14 mouse cellular contexts compared by ENCODE assay signal in the genomic region with DNA sequence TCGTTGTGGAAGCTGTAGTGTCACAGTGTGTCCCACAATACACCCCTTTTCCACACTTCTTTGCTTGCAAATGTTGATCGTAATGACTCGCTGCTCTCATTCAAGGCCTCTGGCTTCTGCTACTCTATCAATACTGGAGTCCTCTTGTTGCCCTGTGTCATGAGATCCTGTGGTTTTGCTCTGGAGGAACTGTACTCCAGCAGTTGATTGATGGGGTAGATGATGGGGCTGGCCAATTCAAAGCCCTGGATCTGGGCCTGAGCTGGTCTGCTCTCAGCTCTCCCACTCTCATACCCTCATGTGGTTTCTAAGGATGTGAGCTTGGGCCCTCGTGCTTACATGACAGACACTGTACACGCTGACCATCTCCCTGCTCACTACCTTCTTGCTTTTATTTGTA. TPM values are rescaled to one million over a fixed set of nuclear protein-coding genes. Genes with fewer than 3 reads are reported as not detected.
DNase-seq lines count a peak whose midpoint lies in the region; ATAC-seq and TF ChIP-seq lines count a peak whose summit lies in the region.
"Had no signal": no experiment of that assay in that cellular context is flagged by ENCODE, and none has a peak within 500 bp of the region (broad histone marks: within the 10 kb centered on the region; RNA-seq: fewer than 3 reads in every experiment).

No protein-coding gene starts in this region.

- H3K4me2 ChIP-seq in kidney, embryonic 16.5 days (replicated peaks; ENCODE audit: low read depth, low read length): no peak overlapping the region
- no peak overlapping the region for H3K4me2 ChIP-seq in intestine, embryonic 16.5 days (ENCODE audit: low read depth, low read length)
- H3K4me2 ChIP-seq: forebrain, embryonic 13.5 days; limb, embryonic 15.5 days; stomach, embryonic 15.5 days had no signal

- peaks cover 47% of the 10 kb centered on the region for H3K4me1 ChIP-seq in kidney, embryonic 16.5 days (ENCODE audit: insufficient read depth, low read length)
- H3K4me1 ChIP-seq in MEL (ENCODE audit: control insufficient read depth in 1 of 2, insufficient read depth in 2 of 2, low read length in 2 of 2): peaks cover 36 to 37% of the 10 kb centered on the region in 2 experiments
- peaks cover 27% of the 10 kb centered on the region for H3K4me1 ChIP-seq in intestine, embryonic 16.5 days (ENCODE audit: control insufficient read depth, insufficient read depth, low read length)

- no peaks in the 10 kb centered on the region for H3K27me3 ChIP-seq in kidney, embryonic 16.5 days (ENCODE audit: insufficient read depth, low read length)
- no peaks in the 10 kb centered on the region for H3K27me3 ChIP-seq in MEL (ENCODE audit: control insufficient read depth in 1 of 2, insufficient read depth in 2 of 2, low read length in 2 of 2)
- H3K27me3 ChIP-seq in intestine, embryonic 16.5 days (replicated peaks; ENCODE audit: control insufficient read depth, insufficient read depth, low read length): no peaks in the 10 kb centered on the region
- H3K27me3 ChIP-seq: forebrain, embryonic 13.5 days; limb, embryonic 15.5 days; stomach, embryonic 15.5 days had no signal

- no peak for TF ChIP-seq EP300 in MEL (IDR thresholded peaks at IDR 0.05; ENCODE audit: low read depth in 1 of 2, low read length in 2 of 2)

- WGBS in kidney, embryonic 16.5 days: 49% methylated on average over 5 of the region's 5 CpGs
- WGBS in intestine, embryonic 16.5 days: 72% methylated on average over 5 of the region's 5 CpGs

- TF ChIP-seq RAD21 in MEL (IDR thresholded peaks at IDR 0.05; ENCODE audit: low read depth, low read length): no peak

- H3K79me2 ChIP-seq in MEL (ENCODE audit: control insufficient read depth, insufficient read depth, low read length, poor library complexity): peaks cover 6% of the 10 kb centered on the region; the same call in 1 of the 2 replicates

- H3K36me3 ChIP-seq in kidney, embryonic 16.5 days (ENCODE audit: insufficient read depth, low read length): no peaks in the 10 kb centered on the region
- H3K36me3 ChIP-seq in MEL (ENCODE audit: control insufficient read depth in 1 of 2, insufficient read depth in 2 of 2, low read length in 2 of 2): peaks cover 0 to 30% of the 10 kb centered on the region in 2 experiments; a peak in 2 of 4 replicates
- no peaks in the 10 kb centered on the region for H3K36me3 ChIP-seq in intestine, embryonic 16.5 days (ENCODE audit: control insufficient read depth, insufficient read depth, low read length)
- H3K36me3 ChIP-seq: limb, embryonic 15.5 days; stomach, embryonic 15.5 days had no signal

- TF ChIP-seq CTCF in MEL (IDR thresholded peaks at IDR 0.05 in 2 of 3, conservative IDR thresholded peaks at IDR 0.05 in 1 of 3; ENCODE audit: control insufficient read depth in 1 of 3, insufficient read depth in 1 of 3, low read depth in 2 of 3, low read length in 3 of 3, poor library complexity in 1 of 3, severe bottlenecking in 1 of 3): no peak

- 0 out of 2 replicates have a peak, but pooled peaks have one; percentile 32 for ATAC-seq in kidney, embryonic 16.5 days (ENCODE audit: low FRiP score, low TSS enrichment)
- ATAC-seq in intestine, embryonic 16.5 days: no peak
- ATAC-seq: forebrain, embryonic 13.5 days had no signal

- TF ChIP-seq POLR2A in MEL (IDR thresholded peaks at IDR 0.05; ENCODE audit: control insufficient read depth in 1 of 2, insufficient read depth in 1 of 2, low read depth in 1 of 2, low read length in 2 of 2, poor library complexity in 1 of 2): no peak

- H3K4me3 ChIP-seq in kidney, embryonic 16.5 days (ENCODE audit: low read length): no peak overlapping the region
- no peak overlapping the region for H3K4me3 ChIP-seq in MEL (ENCODE audit: control insufficient read depth in 1 of 2, insufficient read depth in 1 of 2, low read depth in 2 of 2, low read length in 2 of 2)
- no peak overlapping the region for H3K4me3 ChIP-seq in intestine, embryonic 16.5 days (ENCODE audit: low read length)
- H3K4me3 ChIP-seq: forebrain, embryonic 13.5 days; left cerebral cortex, adult 2 months; limb, embryonic 15.5 days; stomach, embryonic 15.5 days had no signal

- DNase-seq in kidney, postnatal 10 days: no peak
- DNase-seq in 3T3-L1 (ENCODE audit: low read depth, low spot score): peak; percentile 99
- peak; percentile 58 for DNase-seq in MEL (ENCODE audit: low read depth, low spot score)
- peak; percentile 89 for DNase-seq in fibroblast of lung, adult 2 months (ENCODE audit: low read depth)
- DNase-seq in right cerebral cortex, adult 18-20 months: no peak
- DNase-seq: cerebellum, adult 9-11 months; lung, postnatal 14 days; retina, postnatal 1 day had no signal

- no peak overlapping the region for H3K9ac ChIP-seq in kidney, embryonic 16.5 days (replicated peaks; ENCODE audit: low read length)
- H3K9ac ChIP-seq in MEL (ENCODE audit: control insufficient read depth, low read depth, low read length, poor library complexity, severe bottlenecking): no peak overlapping the region
- no peak overlapping the region for H3K9ac ChIP-seq in intestine, embryonic 16.5 days (ENCODE audit: low read depth, low read length)
- H3K9ac ChIP-seq: forebrain, embryonic 13.5 days; limb, embryonic 15.5 days; stomach, embryonic 15.5 days had no signal

- no peaks in the 10 kb centered on the region for H3K9me3 ChIP-seq in kidney, embryonic 16.5 days (ENCODE audit: low read length)
- H3K9me3 ChIP-seq in MEL (replicated peaks; ENCODE audit: insufficient read depth, low read length): no peaks in the 10 kb centered on the region
- H3K9me3 ChIP-seq in intestine, embryonic 16.5 days (ENCODE audit: control insufficient read depth, low read length): no peaks in the 10 kb centered on the region
- H3K9me3 ChIP-seq: forebrain, embryonic 13.5 days; limb, embryonic 15.5 days; stomach, embryonic 15.5 days had no signal

- no peak overlapping the region for H3K27ac ChIP-seq in kidney, embryonic 16.5 days (ENCODE audit: low read length)
- H3K27ac ChIP-seq in MEL (ENCODE audit: control insufficient read depth, low read depth, low read length): peak overlapping the region; percentile 31
- no peak overlapping the region for H3K27ac ChIP-seq in intestine, embryonic 16.5 days (ENCODE audit: low read length)
- H3K27ac ChIP-seq: forebrain, embryonic 13.5 days; left cerebral cortex, adult 2 months; limb, embryonic 15.5 days; stomach, embryonic 15.5 days had no signal

TF ChIP-seq in MEL, 35 proteins besides CTCF, POLR2A, EP300 and RAD21:
- TF ChIP-seq TCF12 (IDR thresholded peaks at IDR 0.05; ENCODE audit: low read depth, low read length): no peak
- TF ChIP-seq RCOR1 (IDR thresholded peaks at IDR 0.05; ENCODE audit: low read depth, low read length): 0 out of 2 replicates have a peak, but pooled peaks have one; percentile 27
TF ChIP-seq in MEL: peak in this region for 1.

RNA-seq across cellular contexts. Expression of a gene that starts 52.3 kb away (rescaled TPM):
- polyA plus RNA-seq in kidney, embryonic 16.5 days (2015; fragmentation: Nextera tagmentation; extraction: Ambion mirVana): 79.2 and 81.3 TPM in 2 replicates
- total RNA-seq in MEL (2012; rRNA removed): 32.8 and 41.1 TPM in 2 replicates
- 10 to 100 TPM in 1 of 2 experiments, not detected in 1; 44.9 TPM for polyA plus RNA-seq in MEL (2012; ENCODE audit: insufficient read depth in 1 of 2, insufficient read length in 2 of 2, low read depth in 1 of 2, low replicate concordance in 2 of 2, missing spikeins in 1 of 2)
- 42.5 and 43.3 TPM in 2 replicates for polyA plus RNA-seq in intestine, embryonic 16.5 days (2015; fragmentation: Nextera tagmentation; extraction: Ambion mirVana)

RNA-seq across cellular contexts. Expression of a gene that starts 57.5 kb away (rescaled TPM):
- 17.1 and 17.7 TPM in 2 replicates for polyA plus RNA-seq in kidney, embryonic 16.5 days (2015; fragmentation: Nextera tagmentation; extraction: Ambion mirVana)
- total RNA-seq in MEL (2012; rRNA removed): 7.8 and 8.1 TPM in 2 replicates
- polyA plus RNA-seq in MEL (2012; ENCODE audit: insufficient read depth in 1 of 2, insufficient read length in 2 of 2, low read depth in 1 of 2, low replicate concordance in 2 of 2, missing spikeins in 1 of 2): 10 to 100 TPM in 1 of 2 experiments, not detected in 1; 18.6 TPM
- 9.9 and 10.5 TPM in 2 replicates for polyA plus RNA-seq in intestine, embryonic 16.5 days (2015; fragmentation: Nextera tagmentation; extraction: Ambion mirVana)

Comparison
In these comparisons a context has a peak if more than half of its experiments do, and no peak if none do; other contexts are left out.
1. DNase-seq: peak in 3T3-L1 (single experiment), MEL (single experiment) and fibroblast of lung, adult 2 months (single experiment); none in kidney, postnatal 10 days (single experiment) and right cerebral cortex, adult 18-20 months (single experiment).